Mouse (Mus musculus) kidney, adult 9 months (tissue): ENCODE measurements around the gene S100a13.

Source experiments
- DNase-seq: peaks from one replicate; pipeline ENCODE4 v3.0.0; 2022

The S100a13 gene

GRCm38 (mm10) chr3:90560008-90560628 lies 45.9 kb downstream of the S100a13 start, which contains the start of gene S100a3:
TSS of gene S100a3 (plus strand) at chr3:90560578.
- DNase-seq = no peak
